Mouse (Mus musculus) testis, postnatal 14 days (tissue): ENCODE results near the gene Slc8a2.

Experiments
- DNase-seq: peaks from one replicate; pipeline ENCODE4 v3.0.0; 2021; ENCODE audit warnings: low spot score

The Slc8a2 gene

DNA sequence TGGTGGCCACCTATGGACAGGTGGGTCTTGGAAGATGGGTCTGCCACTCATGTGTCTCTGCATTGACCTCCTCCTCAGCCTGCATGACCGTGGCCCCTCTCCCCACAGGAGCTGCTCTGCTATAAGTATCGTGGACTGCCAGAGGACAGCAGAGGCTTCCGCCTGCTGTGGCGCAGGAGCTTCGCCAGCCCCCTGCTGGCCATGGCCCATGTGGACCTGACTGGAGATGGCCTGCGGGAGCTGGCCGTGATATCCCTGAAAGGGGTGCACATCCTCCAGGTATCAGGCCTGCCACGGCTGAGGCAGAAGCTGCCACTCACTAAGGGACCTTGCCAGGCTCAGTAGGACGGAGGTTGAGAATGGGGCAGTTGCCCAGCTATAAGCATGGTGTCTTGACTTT, 3.8 kb upstream of the Slc8a2 start:
- DNase-seq = no peak

DNA sequence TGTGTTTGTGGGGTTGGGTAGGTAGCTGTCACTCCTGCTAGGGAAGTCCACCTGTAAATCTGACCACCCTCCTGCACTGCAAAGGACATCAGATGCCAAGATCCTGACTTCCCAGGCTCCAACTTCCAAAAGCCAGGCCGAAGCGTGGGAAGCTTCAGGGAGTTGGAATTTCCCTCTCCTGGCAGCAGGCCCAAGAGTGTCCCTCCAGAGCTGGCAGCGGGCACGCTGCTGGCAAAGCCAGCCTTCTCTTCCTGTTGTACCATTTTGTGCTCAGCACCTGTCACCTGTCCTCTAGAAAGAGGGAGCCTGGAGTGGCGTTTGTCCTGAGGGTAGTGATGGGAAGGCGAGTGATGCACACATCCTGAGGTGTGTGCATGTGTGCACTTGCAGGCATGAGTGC, 1.3 kb upstream of the Slc8a2 start:
- DNase-seq = no peak

DNA sequence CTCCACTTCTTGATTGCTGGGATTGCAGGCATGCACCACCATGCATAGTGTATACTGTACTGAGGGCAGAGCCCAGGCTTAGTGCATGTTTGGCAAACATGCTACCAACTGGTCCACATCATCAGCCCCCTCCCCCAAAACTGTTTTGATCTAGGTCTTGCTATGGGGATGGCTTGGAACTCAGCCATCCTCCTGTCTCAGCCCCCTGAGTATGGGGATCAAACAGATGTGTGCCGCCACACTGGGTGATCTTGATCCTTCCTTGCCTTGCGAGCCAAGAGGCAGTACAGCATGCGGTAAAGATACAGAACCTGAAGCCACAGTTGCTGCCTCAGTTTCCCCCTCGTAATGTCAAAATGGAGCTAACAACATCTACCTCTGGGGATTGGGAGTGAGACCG, 727 bp upstream of the Slc8a2 start:
- no peak for DNase-seq

DNA sequence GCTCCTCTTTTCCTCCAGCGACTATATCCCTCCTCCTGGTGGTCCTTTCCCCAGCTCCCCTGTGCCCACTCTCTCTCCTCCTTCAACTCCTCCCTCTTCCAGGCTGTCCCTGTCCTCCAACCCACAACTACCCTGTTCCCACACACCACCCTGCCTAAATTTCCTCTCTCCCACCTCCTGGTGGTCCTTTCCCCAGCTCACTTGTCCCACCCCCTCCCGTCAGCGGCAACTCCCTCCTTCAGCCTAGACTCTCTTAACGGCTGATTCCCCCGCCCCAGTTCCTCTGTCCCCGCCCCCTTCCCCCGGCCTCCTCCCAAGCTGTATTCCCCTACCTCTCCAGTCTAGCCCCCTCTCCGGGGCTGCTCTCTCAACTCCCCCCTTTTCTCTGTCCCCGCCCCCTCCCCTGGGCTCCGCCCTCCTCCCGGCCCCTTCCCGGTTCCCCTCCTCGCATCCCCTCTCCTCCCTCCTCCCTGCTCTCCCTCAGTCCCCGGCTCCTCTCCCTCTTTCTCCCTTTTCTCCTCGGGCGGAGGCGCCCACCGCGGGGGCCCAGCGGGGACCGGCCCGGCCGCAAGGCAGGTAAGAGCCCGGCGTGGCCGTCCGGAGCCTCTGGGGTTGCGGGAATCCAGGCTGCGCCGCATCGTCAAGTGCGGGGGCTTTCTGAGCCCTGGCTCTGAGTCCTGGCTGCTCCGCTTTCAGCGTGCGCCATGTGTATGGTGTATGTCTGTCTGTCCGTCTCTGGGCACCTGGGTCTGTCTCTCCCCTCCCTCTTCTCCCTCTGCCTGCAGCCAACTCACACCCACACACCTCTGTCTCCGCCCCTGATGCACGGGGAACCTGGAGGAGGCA, 443 bp downstream of the Slc8a2 start:
- peak; percentile 42 for DNase-seq

DNA sequence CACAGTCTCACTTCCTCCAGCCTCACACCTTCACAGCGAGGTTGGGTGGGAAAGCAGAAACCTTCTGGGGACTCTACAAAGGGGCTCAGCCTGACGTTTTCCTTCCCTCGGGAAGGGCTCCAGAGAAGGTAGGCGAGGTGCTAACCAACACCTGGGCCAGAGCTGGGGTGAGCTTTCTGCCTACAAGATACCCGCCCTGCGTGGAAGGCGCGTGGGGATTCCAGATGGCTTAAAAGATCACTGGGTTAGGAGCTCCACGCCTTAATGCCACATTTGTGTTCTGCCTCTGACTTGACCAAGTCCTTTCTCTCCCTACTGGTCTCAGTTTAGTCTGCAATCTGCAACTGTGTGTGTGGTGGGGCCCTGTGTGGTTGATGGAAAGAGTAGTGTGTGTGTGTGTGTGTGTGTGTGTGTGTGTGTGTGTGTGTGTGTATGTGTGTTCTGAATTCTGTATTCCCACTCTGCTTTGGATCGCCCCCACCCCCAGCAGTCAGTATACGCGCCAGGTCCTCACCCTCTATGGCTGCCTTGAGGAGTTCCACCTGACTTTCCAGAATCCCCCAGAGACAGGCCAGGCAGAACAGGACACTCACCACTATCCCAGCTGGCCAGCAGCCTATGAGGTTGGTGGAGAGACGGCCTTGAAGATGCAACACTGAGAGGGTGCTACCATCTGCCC, 1.5 kb downstream of the Slc8a2 start:
- no peak for DNase-seq

DNA sequence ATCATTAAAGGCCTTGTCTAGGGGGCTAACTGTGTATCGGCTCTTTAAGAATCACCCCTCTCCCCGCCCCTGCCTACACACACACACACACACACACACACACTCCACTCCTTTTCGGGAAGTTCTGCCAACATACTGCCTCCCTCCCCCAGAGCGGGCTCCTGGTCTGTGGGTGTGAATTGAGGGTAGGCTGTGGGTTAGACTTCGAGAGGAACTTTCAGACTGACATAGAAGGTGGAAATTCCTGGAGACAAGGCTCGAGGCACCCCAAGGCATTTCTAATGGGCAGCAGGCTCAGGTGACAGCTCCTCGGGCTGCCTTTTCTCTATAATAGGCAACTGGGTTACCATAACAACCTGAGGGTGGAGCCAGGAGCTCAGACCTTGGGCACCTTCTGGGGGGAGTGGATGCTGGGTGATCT, 2.5 kb downstream of the Slc8a2 start:
- no peak for DNase-seq

DNA sequence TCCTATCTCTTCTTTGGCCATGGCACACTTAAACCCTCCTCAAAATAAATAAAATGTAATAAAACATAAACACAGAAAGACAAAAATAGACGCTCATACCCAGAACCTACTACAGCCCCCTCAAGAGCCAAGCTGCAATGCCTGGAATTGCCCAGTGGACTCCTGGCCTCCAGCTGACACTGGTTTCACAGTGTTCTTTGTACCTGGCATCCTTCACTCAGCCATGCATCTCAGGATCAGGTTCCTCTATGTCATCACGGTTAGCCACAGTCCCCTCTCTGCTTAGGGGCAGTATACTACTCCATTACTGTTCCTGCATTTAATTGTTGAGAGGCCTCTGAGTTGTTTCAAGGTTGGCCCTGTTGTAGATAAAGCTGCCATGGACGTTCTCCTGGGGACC, 3.3 kb downstream of the Slc8a2 start:
- DNase-seq = no peak

DNA sequence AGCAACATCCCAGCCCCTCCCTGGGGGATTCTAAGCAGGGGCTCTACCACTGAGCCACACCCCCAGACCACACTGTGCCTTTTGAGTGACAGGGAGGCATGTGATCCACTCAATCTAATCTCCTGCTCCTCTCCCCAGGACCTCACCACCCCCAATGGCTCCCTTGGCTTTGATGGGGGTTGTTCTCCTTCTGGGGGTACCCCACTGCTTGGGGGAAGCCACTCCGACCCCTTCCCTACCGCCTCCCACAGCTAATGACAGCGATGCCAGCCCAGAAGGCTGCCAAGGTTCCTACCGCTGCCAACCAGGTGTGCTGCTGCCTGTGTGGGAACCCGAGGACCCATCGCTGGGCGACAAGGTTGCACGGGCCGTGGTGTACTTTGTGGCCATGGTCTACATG, 4.1 kb downstream of the Slc8a2 start:
- DNase-seq = no peak

DNA sequence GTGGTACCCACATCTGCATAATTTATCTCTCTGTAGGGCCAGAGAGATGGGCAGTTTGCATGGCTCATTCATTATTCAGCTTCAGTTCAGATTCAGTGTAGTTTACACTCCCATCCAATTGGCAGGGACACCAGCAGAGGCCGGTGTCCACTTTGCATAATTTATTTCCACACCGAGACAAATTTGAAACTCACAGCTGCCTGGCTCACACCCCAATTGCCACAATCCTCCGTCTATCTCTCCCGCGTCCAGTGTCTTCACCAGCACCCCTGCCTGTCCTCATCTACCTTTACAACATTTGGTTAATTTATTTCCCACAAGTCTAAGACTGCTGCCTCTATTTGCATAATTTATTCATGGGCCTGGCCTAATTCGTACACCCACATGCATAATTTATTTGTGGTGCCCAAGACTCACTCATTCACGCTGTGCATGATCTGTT, 5.3 kb downstream of the Slc8a2 start:
- no peak for DNase-seq

DNA sequence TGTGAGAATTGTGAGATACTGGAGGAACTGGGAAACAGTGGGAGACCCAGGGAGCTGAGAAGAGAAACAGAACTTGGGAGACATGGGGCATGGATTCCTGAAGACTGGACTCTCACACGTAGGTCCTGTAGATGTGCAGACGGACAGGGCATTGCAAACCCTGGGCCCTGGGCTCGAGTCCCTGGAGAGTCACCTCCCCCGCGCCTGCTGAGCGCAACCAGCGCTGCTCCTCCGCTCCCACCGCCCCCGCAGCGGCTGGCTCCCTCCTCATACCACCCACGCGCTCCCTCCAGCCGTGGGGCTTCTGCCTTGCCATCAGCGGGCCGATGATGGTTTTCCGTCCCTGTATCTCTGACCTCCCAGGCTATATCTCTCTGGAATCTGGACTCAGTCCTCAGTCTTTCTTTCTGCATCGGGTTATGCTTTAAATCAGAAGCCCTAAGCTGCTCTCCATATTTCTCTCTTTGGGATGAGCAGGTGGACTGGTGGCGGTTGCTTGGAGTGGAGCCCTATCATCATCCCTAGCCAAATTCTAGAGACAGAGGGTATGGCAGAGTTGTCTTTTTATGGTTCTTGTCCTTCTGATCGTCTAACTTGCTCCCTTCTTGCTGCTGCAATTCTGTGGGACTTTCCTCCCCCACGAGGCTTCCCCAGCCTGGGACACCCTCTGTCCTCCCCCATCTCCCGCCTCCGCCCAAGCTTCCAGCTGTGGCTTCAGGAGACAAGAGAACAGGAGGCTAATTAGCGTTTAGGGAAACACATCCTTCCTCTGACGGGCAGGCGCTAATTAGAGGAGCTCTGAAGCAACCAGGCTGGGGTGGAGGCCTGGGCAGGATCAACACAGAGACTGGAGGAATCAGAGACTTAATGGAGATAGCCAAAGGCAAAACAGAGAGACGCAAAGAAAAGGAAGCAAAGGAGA, 17.1 kb downstream of the Slc8a2 start:
- no peak for DNase-seq

DNA sequence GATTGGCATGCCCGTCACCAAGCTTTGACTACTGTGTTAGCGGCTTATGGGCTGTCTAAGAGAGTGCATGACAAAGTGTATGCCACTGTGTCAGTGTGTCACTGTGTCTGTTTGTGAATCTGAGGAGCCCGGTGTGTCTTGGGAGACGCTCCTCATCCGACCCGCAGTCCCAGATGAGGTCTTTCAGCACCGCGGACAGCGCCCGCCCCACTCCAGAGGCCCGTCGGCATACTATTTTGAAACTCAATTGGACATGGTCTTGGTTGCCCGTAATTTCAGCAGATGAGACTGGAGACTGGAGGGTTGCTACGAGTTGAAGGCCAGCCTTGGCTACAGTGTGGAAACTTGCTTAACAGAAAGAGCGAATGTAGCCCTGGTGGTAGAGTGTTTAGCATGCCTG, 18.0 kb downstream of the Slc8a2 start:
- DNase-seq = peak; percentile 50

DNA sequence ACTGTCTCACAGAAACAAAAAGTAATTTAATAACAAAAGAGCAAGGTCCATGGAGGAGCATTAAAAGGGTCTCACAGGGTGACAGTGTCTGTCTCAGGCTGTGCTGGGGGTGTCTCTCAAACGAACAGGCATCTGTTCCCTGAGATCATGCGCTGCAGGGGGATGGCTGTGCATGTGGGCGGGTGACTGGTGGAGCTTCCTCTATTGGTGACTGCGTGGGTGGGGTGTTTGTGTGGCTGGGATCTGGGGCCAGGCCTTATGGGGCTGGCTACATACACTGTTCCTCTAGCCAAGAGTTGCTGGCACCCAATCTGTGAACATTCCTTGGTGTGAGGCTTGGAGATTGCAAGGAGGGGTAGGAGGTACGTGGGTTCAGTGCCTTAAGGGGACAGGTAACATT, 19.6 kb downstream of the Slc8a2 start:
- DNase-seq = no peak

DNA sequence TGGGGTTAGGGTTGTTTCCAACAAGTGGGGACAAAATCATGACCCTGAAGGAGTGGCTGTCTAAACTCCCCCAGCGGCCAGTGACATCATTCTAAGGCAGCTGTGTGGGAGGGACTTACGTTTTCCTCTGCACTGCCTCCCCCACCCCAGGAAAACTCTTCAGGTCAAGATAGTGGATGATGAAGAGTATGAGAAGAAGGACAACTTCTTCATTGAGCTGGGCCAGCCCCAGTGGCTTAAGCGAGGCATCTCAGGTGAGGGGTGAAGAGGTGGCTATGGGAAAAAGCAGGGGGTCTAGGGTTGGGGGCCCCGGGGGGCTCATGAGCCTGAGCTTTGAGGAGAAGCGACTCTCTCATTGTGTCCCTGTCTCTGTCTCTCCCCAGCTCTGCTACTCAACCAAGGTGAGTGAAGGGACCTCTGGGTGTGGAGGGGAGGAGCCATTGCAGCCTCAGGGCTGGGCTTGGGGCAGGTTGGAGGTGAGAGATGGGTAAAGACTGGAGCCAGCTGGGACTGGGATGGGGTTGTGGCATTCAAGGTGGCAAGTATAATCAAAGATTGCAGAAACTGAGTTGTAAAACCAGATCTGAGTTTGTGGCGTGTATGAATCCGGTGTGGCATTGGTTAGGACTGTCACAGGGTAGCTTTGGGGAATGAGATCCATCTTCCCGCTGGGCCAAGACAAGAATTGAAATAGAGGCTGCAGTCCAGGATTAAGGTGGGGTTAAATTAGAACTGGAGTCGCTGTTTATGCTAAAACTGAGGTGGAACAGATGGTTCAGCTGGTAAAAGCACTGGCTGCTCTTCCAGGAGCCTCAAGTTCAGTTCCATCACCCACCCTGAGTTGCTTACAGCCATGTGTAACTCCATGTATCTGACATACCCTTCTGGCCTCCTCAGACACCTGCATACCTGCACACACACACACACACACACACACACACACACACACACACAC, 20.8 kb downstream of the Slc8a2 start:
- no peak for DNase-seq

DNA sequence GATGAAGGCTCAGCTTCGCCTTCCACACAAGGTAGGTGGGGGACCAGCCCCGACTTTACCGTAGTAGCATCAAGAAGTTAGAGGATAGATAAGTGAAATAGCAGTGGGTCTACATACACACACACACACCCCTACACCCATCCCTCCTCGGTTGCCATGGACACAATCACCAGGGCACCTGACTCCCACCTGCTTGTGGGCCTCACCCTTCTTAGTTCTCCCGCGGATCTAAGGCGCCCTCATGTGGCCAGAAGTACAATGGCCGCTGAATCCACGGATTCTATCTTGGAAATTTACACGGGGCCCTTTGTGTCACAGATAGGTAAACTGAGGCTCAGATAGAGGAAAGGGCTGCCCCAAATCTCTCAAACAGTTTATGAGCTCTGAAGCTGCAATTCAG, 23.9 kb downstream of the Slc8a2 start:
- no peak for DNase-seq

DNA sequence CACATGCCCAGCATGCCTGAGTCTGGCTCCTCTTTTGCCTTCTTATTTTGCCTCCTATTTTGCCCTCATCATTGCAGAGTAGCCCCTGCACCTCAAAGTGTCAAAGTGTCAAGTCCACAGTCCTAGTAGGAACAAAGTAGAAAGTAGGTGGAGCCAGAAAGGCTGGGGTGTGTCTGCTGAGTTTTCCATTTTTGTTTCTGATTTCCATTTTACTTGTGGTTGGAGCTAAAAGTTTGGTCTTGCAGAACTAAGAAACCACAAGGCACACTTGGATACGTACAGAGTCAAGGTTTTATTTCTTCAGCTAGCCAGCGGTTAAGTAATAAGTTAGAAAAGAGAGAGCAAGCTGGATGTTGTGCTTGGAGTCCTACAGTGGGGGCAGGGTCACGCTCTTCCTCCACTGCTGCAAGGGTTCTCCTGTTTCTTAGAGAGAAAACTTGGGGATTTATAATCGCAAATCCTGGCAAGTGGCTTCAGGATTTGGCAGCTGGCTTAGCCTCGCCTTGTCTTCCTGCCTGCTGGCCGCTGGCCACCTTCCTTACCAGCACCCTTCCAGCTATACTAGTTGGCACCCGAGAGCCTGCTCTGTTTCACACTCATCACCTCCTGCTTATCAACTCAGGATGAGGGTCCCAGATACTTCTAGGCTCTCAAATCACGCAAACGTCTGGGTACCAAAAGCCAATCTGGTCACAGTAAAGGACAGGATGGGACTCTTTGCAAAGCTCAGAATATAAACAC, 25.7 kb downstream of the Slc8a2 start:
- no peak for DNase-seq

DNA sequence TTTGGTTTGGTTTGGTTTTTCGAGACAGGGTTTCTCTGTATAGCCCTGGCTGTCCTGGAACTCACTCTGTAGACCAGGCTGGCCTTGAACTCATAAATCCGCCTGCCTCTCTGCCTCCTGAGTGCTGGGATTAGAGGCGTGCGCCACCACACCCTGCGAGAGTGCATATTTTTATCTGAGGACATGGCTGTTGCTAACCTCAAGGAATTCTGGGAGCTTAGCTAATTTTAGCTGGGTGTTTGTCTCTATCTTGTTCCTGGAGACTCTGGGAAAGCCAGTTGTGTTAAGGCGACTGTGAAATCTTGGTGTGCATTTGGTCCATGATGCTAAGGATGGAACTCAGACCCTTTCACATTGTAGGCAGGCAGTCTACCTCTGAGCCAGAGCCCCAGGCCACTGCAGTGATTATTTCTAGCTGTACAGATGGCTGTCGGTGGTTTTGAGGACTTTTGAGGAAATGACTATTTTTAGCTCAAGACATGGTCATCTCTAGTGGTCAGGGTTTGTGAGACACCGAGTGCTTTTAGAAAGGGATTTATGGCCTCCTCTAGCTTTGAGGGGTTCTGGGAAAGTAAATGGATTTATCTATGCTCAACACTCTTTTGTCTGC, 26.6 kb downstream of the Slc8a2 start:
- no peak for DNase-seq

DNA sequence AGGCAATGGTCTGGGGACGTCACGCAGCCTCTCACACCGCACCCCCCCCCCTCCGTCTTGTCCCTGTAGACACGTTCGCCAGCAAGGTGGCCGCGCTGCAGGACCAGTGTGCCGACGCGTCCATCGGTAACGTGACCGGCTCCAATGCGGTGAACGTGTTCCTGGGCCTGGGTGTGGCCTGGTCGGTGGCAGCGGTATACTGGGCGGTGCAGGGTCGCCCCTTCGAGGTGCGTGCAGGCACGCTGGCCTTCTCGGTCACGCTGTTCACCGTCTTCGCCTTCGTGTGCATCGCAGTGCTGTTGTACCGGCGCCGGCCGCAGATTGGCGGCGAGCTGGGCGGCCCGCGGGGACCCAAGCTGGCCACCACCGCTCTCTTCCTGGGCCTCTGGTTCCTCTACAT, 29.1 kb downstream of the Slc8a2 start:
- DNase-seq = no peak

DNA sequence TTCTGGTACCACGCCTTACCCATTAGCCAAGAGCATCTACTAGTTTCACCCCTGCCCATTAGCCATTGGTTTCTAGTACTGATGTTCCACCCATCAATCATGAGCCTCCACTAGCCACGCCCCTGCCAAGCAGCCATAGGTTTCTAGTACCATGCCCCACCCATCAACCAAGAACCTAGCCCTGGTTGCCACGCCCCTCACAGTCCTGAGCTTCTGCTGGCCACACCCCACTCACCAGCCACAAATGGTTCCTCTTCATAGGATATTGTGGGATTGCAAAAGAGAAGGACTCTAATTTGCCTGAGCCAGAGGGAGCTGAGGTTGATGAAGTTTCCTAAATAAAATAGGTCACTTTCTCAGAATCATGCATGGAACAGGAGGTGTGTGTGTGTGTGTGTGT, 31.1 kb downstream of the Slc8a2 start:
- DNase-seq = peak; percentile 36

DNA sequence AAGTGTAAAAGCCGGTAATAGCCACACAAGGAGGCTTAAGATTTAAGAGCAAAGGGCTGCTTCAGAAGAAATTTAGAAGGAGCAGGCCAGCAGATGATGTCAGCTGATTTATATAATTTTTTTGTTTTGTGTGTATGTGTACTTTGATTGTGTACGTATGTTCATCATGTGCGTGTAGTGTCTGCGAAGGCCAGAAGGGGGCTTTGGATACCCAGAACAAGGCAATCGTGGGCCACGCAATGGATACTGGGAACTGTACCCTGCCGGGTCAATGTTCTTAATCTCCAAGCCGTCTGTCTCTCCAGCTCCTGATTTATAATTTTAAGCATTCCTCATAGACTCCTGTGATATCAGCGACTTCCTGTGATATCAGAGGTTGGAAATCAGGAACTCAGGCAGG, 31.7 kb downstream of the Slc8a2 start:
- DNase-seq = no peak

DNA sequence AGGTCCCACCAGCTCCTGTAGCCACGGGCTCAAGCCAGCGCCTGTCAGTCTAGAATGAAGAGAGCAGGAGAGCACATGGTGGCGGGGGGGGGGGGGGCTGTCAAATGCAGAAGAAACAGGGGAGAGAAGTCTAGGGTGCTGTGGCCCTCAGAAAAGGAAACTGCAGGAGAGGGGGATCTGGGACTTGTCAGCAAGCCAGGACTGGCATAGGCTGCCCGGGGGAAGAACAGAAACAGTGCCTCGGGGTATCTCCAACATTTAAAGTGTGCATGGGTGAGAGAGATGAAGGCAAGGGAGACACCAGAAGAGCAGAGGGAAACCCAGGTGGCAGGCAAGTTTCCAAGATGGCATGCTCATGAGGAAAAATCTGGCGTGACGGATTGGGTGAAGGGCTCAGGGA, 32.4 kb downstream of the Slc8a2 start:
- DNase-seq = no peak
